Mouse (Mus musculus): ENCODE results near the gene Sv2a. TPM values are rescaled to one million over a fixed set of nuclear protein-coding genes. Genes with fewer than 3 reads are reported as not detected.
"Not testable (repeated sequence)": the region's sequence is repeated elsewhere in the genome, so short reads cannot be mapped to it uniquely, and the experiment has no call there.

Sv2a gene
- total and polyA plus RNA-seq, 2 experiments from 2014 or later = 112 to 124 TPM

- TF ChIP-seq CTCF (IDR thresholded peaks at IDR 0.05; ENCODE audit: low read depth) = no peak
- 64% methylated on average over 12 of the region's 12 CpGs for WGBS
- peaks cover 8% of the 10 kb centered on the region for H3K4me1 ChIP-seq (ENCODE audit: insufficient read depth)
- no peak overlapping the region for H3K4me2 ChIP-seq (ENCODE audit: low read depth)
- H3K9ac ChIP-seq = no peak overlapping the region
- H3K9me3 ChIP-seq (ENCODE audit: low read length) = no peaks in the 10 kb centered on the region
- no peaks in the 10 kb centered on the region for H3K27me3 ChIP-seq (ENCODE audit: insufficient read depth, low read length)
- H3K4me3 ChIP-seq (ENCODE audit: low read depth, low read length) = no peak overlapping the region
- no peaks in the 10 kb centered on the region for H3K36me3 ChIP-seq (ENCODE audit: insufficient read depth)
- ATAC-seq = no peak
- no peak overlapping the region for H3K27ac ChIP-seq (ENCODE audit: low read depth, low read length)
- no peak for DNase-seq
Observed at GRCm38 (mm10) chr3:96168466-96169158, 12.3 kb upstream of the Sv2a start.

- 84% methylated on average over 4 of the region's 4 CpGs for WGBS
- no peak for DNase-seq
- TF ChIP-seq CTCF (IDR thresholded peaks at IDR 0.05; ENCODE audit: low read depth) = no peak
- ATAC-seq = no peak
- Histone ChIP-seq H3K27ac (ENCODE audit: low read depth, low read length) (no peak overlapping the region), H3K4me1 (ENCODE audit: insufficient read depth) (peaks cover 8% of the 10 kb centered on the region), H3K9me3 (ENCODE audit: low read length) (no peaks in the 10 kb centered on the region), H3K9ac (0 out of 2 replicates have a peak overlapping the region, but pooled peaks have one; percentile 14), H3K4me3 (ENCODE audit: low read depth, low read length) (no peak overlapping the region), H3K4me2 (ENCODE audit: low read depth) (no peak overlapping the region), H3K27me3 (ENCODE audit: insufficient read depth, low read length) (no peaks in the 10 kb centered on the region), H3K36me3 (ENCODE audit: insufficient read depth) (peaks cover 13% of the 10 kb centered on the region)
Observed at GRCm38 (mm10) chr3:96170276-96170675, 10.7 kb upstream of the Sv2a start.

- H3K4me3 ChIP-seq (ENCODE audit: low read depth, low read length) = peak overlapping the region; percentile 87
- H3K9ac ChIP-seq = peak overlapping the region; percentile 25; the same call in 1 of the 2 replicates
- no peak for DNase-seq
- peak overlapping the region; percentile 83 for H3K4me2 ChIP-seq (ENCODE audit: low read depth)
- peak overlapping the region; percentile 97 for H3K27ac ChIP-seq (ENCODE audit: low read depth, low read length)
- 69% methylated on average over 10 of the region's 10 CpGs for WGBS
- TF ChIP-seq CTCF (IDR thresholded peaks at IDR 0.05; ENCODE audit: low read depth) = no peak
- no peak for ATAC-seq
- peaks cover 8% of the 10 kb centered on the region for H3K4me1 ChIP-seq (ENCODE audit: insufficient read depth)
- H3K27me3 ChIP-seq (ENCODE audit: insufficient read depth, low read length) = no peaks in the 10 kb centered on the region
- peaks cover 20% of the 10 kb centered on the region for H3K36me3 ChIP-seq (ENCODE audit: insufficient read depth)
- no peaks in the 10 kb centered on the region for H3K9me3 ChIP-seq (ENCODE audit: low read length)
Observed at GRCm38 (mm10) chr3:96170976-96171545, 9.9 kb upstream of the Sv2a start.

GRCm38 (mm10) chr3:96171583-96172196 lies 9.3 kb upstream of the Sv2a start:
- peak; percentile 1; the same call in 1 of the 2 replicates for ATAC-seq

GRCm38 (mm10) chr3:96172197-96173178 lies 8.5 kb upstream of the Sv2a start, which contains the start of gene Sf3b4:
TSS of gene Sf3b4 (plus strand) at chr3:96172332.
- no peak for TF ChIP-seq CTCF (IDR thresholded peaks at IDR 0.05; ENCODE audit: low read depth)
- WGBS = 1% methylated on average over 57 of the region's 58 CpGs
- no peaks in the 10 kb centered on the region for H3K9me3 ChIP-seq (ENCODE audit: low read length)
- H3K4me1 ChIP-seq (ENCODE audit: insufficient read depth) = peaks cover 8% of the 10 kb centered on the region
- no peaks in the 10 kb centered on the region for H3K27me3 ChIP-seq (ENCODE audit: insufficient read depth, low read length)
- H3K27ac ChIP-seq (ENCODE audit: low read depth, low read length) = peak within 1 kb of the TSS; percentile 97
- peak within 1 kb of the TSS; percentile 86 for H3K9ac ChIP-seq
- H3K36me3 ChIP-seq (ENCODE audit: insufficient read depth) = peaks cover 31% of the 10 kb centered on the region
- ATAC-seq (peak; percentile 98), DNase-seq (peak; percentile 95)
- peak within 1 kb of the TSS; percentile 83 for H3K4me2 ChIP-seq (ENCODE audit: low read depth)
- peak within 1 kb of the TSS; percentile 87 for H3K4me3 ChIP-seq (ENCODE audit: low read depth, low read length)

More at GRCm38 (mm10) chr3:96171583-96172196, 9.3 kb upstream of the Sv2a start:
- Histone ChIP-seq H3K4me3 (ENCODE audit: low read depth, low read length) (peak overlapping the region; percentile 87), H3K4me1 (ENCODE audit: insufficient read depth) (peaks cover 8% of the 10 kb centered on the region), H3K9ac (peak overlapping the region; percentile 86), H3K27ac (ENCODE audit: low read depth, low read length) (peak overlapping the region; percentile 97), H3K36me3 (ENCODE audit: insufficient read depth) (peaks cover 25% of the 10 kb centered on the region), H3K4me2 (ENCODE audit: low read depth) (peak overlapping the region; percentile 83), H3K9me3 (ENCODE audit: low read length) (no peaks in the 10 kb centered on the region), H3K27me3 (ENCODE audit: insufficient read depth, low read length) (no peaks in the 10 kb centered on the region)
- no peak for TF ChIP-seq CTCF (IDR thresholded peaks at IDR 0.05; ENCODE audit: low read depth)
- DNase-seq = no peak
- WGBS = 13% methylated on average over 18 of the region's 18 CpGs

- Histone ChIP-seq H3K36me3 (ENCODE audit: insufficient read depth) (peaks cover 36% of the 10 kb centered on the region), H3K4me2 (ENCODE audit: low read depth) (peak overlapping the region; percentile 83), H3K9me3 (ENCODE audit: low read length) (no peaks in the 10 kb centered on the region), H3K27me3 (ENCODE audit: insufficient read depth, low read length) (no peaks in the 10 kb centered on the region), H3K4me1 (ENCODE audit: insufficient read depth) (peaks cover 8% of the 10 kb centered on the region), H3K9ac (peak overlapping the region; percentile 86), H3K4me3 (ENCODE audit: low read depth, low read length) (peak overlapping the region; percentile 87), H3K27ac (ENCODE audit: low read depth, low read length) (peak overlapping the region; percentile 97; the same call in 1 of the 2 replicates)
- no peak for ATAC-seq
- 33% methylated on average over 7 of the region's 7 CpGs for WGBS
- no peak for TF ChIP-seq CTCF (IDR thresholded peaks at IDR 0.05; ENCODE audit: low read depth)
- no peak for DNase-seq
Observed at GRCm38 (mm10) chr3:96173185-96173584, 7.8 kb upstream of the Sv2a start.

GRCm38 (mm10) chr3:96174042-96174441 lies 6.9 kb upstream of the Sv2a start:
- ATAC-seq; H3K4me3 ChIP-seq (ENCODE audit: low read depth, low read length); H3K4me2 ChIP-seq (ENCODE audit: low read depth); H3K9me3 ChIP-seq (ENCODE audit: low read length); DNase-seq; H3K4me1 ChIP-seq (ENCODE audit: insufficient read depth); H3K27ac ChIP-seq (ENCODE audit: low read depth, low read length); H3K27me3 ChIP-seq (ENCODE audit: insufficient read depth, low read length); H3K9ac ChIP-seq: not testable (repeated sequence)
- H3K36me3 ChIP-seq (ENCODE audit: insufficient read depth) = peaks cover 39% of the 10 kb centered on the region
- WGBS = 84% methylated on average over 4 of the region's 4 CpGs

All from forebrain, postnatal 0 days (tissue).